Mouse (Mus musculus): ENCODE results near the gene Plk2.

Plk2 gene

GRCm38 (mm10) chr13:110406152-110406551, 11.3 kb downstream of the Plk2 start:
- no peak for DNase-seq (ENCODE audit: low spot score)

- DNase-seq (ENCODE audit: low spot score), result no peak
Measured at GRCm38 (mm10) chr13:110412572-110413209, 17.8 kb downstream of the Plk2 start.

- no peak for DNase-seq (ENCODE audit: low spot score)
Measured at GRCm38 (mm10) chr13:110418656-110419055, 23.8 kb downstream of the Plk2 start.

DNA sequence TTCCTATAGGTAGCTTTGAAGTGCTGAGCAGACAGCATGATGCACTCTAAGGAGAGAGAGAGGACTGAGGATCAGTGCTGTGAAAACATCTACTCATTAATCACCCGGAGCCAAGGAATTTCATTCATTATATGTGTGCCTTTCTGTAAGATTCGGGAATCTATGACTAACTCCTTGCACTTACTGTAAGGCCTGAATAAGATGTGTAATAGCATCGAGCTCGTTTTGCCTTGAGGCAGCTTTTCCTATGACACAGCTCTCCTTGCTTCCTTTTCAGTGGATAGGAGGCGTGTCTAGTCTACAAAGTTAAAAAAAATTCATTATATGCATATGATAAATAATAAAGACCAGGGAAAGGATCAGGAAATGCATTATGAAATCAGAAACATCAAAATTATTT, 24.8 kb downstream of the Plk2 start:
- no peak for DNase-seq (ENCODE audit: low spot score)

DNA sequence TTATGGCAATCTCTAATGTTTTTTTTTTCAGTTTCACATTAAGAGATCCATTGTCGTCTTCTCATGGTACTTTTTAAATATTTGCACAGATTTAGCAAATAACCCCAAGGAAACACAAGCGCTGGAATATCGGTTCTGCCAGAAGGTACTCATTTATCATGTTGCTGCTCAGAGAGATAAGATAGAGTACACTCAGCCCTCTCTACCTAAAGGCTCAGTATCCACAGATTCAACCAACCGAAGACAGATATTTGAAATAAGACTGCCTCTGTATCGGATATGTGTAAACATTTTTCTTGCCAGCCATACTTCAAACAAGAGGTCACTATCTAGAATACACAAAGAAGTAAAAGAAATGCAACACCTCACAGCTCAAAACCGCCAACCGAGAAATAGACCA, 27.6 kb downstream of the Plk2 start:
- no peak for DNase-seq (ENCODE audit: low spot score)

GRCm38 (mm10) chr13:110425512-110426222, 30.8 kb downstream of the Plk2 start:
- no peak for DNase-seq (ENCODE audit: low spot score)

- no peak for DNase-seq (ENCODE audit: low spot score)
Measured at GRCm38 (mm10) chr13:110431388-110431787, 36.5 kb downstream of the Plk2 start.

GRCm38 (mm10) chr13:110432062-110432566, 37.3 kb downstream of the Plk2 start:
- no peak for DNase-seq (ENCODE audit: low spot score)

GRCm38 (mm10) chr13:110432613-110433012, 37.8 kb downstream of the Plk2 start:
- no peak for DNase-seq (ENCODE audit: low spot score)

GRCm38 (mm10) chr13:110436692-110437091, 41.8 kb downstream of the Plk2 start:
- no peak for DNase-seq (ENCODE audit: low spot score)

- DNase-seq (ENCODE audit: low spot score), result no peak
Measured at GRCm38 (mm10) chr13:110438624-110439023, 43.8 kb downstream of the Plk2 start.

DNA sequence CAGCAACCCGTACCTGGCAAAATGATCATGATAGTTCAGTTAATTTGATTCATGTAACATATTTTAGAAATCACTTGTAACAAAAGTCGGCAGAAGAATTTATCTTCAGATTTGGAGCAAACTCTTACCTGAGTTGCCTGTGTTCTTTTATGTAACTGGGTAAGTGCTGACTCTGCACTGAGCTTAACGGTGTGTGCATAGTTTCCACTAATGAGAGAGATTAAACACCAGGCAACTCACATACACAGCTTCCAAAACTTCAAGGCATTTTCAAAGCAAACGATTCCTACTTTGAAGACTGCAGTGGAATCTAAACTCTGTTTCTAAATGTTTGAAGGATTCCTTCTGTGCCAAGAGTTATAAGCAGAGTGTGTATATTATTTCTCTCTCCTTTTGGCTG, 49.5 kb downstream of the Plk2 start:
- DNase-seq (ENCODE audit: low spot score), result no peak

DNA sequence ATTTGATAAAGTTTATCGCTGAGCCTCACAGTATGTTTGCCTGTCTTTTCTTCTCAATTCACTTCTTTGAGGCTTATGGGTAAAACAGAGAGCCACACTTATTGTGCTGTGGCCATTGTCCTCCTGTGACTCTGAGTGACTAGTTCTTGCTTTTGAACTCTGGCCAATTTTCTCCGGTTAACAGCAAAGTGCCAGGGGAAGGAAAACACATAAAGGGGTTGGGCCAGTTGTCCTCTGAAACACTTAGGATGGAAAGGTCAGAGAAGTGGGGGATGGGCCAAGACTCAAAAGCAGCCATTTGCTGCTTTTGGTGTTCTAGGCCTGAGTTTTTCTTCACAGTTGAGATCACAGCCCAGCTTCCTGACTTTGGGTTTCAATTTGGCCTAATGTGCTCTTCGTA, 50.0 kb downstream of the Plk2 start:
- DNase-seq (ENCODE audit: low spot score), result peak; percentile 30

- DNase-seq (ENCODE audit: low spot score), result no peak
Measured at GRCm38 (mm10) chr13:110446434-110446833, 51.6 kb downstream of the Plk2 start.

DNA sequence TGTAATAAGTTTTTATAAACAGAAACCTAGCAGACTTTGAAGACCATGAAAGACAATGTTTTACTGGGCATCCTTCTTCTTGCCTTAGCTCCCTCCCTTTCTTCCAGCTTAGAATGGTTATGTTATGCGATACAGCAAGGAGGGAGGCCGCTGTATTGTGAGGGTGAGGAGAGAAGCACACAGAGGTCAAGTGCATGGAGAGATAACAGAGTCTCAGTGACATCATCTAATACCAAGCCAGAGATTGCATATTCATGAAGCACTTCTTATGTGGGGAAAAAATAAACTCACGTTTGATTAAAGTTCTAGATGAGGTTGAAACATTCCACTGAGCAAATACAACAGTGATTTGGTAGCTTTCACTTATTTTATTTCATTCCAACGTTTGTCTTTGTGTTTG, 55.2 kb downstream of the Plk2 start:
- DNase-seq (ENCODE audit: low spot score), result no peak

Data from embryo, embryonic 10 days (tissue).